Mouse (Mus musculus) natural killer cell, adult 2 months (primary cell): ENCODE data around the gene Accs.

Experiments
- DNase-seq, 2 experiments: peaks; one replicate each; pipeline ENCODE4 v3.0.0; 2022; ENCODE audit warnings: low spot score in 2 of 2

Gene Accs

GRCm38 (mm10) chr2:93791516-93792499, 57.9 kb downstream of the Accs start:
- no peak for DNase-seq

DNA sequence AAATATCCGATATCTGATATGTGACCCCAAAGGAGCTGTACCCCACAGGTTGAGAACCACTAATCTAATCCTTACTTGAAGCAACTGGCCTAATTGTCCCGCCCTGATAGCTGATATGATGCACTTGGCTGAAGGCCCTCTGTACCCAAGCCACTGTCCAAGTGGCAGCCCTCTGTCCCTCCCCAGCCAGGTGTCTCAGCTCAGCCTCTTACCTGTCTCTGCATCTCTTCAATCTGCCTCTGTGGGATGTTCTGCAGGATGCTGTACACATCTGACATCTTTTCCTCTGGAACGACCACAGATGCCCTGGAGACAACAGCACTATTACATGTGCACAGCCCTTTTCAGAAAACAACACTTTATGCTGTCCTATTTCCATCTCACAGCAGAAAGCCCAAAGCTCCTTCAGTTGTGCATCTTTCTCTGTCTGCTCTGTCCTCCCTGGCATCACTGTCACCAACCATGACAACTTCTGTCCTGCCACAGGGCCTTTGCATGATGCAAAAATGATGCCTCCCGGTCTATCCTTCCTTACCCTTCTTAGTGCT, 58.9 kb downstream of the Accs start:
- no peak for DNase-seq

GRCm38 (mm10) chr2:93788557-93788956, 61.2 kb downstream of the Accs start:
- no peak for DNase-seq

- peak; percentile 38 to 47 for DNase-seq
Observed at GRCm38 (mm10) chr2:93786175-93786574, 63.6 kb downstream of the Accs start.

GRCm38 (mm10) chr2:93785432-93785798, 64.3 kb downstream of the Accs start:
- no peak for DNase-seq

- no peak for DNase-seq
Observed at GRCm38 (mm10) chr2:93784721-93785431, 64.9 kb downstream of the Accs start.

GRCm38 (mm10) chr2:93783926-93784539, 65.7 kb downstream of the Accs start:
- no peak for DNase-seq
